Mouse (Mus musculus): Measurements from ENCODE around the gene AI661453. TPM values are rescaled to one million over a fixed set of nuclear protein-coding genes. Genes with fewer than 3 reads are reported as not detected.

Gene AI661453
- 0.19 and 0.46 TPM in 2 replicates for polyA plus RNA-seq (2012; ENCODE audit: low replicate concordance)

DNA sequence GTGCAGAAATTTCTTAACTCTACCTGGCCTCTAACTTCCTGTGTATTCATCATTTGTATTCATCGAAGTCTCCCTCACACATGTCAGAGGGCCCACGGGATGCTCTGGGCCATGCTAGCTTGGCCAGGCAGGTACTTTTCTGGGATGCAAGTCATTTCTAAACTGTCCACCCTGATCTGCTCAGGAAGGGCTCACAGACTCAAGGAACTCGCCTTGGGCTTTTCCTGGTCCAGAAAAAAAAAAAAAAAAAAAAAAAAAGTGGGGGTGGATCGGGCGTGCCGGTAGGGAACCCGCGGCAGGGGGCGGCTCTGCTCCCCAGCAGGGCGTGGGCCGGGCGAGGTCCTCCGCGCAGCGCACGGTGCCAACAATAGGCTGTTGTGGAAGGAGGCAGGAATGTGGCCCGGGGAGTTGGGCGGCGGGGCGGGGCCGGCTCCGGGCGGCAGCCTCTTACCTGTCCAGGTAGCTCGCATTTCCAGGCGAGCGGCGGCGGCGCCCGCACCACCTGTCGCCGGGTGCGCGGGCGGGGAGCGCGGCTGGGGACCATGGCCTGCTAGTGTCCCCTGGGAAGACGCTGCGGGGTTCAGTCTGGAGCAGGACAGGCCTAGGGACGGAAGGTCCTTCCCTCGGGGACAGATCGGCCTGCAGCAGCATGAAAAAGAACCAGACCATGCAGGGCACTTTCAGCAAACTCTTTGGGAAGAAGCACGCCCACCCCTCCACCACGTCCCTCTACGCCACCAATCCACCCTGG is at the start of gene AI661453:
AI661453 (plus strand) TSS at position 460 of the 751 bp plus-strand sequence.

DNA sequence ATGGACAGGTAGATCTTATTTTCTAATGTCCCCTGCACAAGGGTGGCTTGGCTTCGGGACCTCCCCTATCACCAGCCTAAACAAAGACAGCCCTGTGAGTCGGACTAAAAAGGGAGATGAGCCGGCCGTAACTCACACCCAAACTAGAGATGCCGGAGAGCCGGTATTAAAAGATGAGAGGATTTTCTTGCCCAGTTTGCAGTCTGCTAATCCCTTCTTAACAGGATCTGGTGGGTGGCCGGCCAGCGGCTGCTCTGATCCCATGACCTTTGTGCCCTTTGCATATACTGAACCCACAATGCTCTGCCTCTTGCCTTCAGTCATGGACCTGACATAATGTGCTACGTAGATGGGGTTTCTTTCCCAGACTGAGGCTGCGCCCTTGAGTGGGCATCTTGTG is 36.0 kb upstream of the AI661453 start, which contains the start of gene Guca1a:
Guca1a (minus strand) TSS at position 134 of the 400 bp plus-strand sequence.

DNA sequence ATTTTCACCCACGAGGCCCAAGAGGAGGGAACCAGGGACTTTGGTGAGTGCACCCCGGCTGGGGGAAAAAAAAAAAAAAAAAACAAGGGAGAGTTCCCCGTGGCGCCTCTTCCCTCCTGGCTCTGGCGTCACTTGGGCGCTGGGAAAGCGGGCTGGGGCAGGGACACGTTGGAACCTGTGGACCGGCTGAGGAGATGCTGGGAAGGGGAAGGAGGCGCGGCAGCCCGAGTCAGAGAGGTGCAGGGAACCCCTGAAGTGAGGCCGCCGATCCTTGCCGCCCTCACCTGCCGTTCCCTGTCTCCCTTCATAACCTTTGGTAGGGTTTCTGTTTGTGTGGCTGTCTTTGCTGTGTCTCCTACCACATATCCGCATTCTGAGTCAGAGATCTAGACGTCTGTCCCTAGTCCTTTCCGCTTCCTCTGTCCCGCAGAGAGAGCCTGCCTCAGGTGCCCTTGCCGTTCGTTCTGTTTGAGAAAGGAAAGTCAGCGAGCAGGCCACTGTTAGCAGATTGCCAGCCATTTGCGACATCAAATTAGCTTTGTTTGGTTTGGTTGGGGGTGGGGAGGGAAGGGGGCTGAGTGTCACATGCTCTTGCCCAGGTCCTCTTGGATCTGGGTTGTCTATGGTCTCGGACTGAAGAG is 612 bp downstream of the AI661453 start, which contains the start of gene 1700001C19Rik:
1700001C19Rik (minus strand) TSS at position 470 of the 641 bp plus-strand sequence.

DNA sequence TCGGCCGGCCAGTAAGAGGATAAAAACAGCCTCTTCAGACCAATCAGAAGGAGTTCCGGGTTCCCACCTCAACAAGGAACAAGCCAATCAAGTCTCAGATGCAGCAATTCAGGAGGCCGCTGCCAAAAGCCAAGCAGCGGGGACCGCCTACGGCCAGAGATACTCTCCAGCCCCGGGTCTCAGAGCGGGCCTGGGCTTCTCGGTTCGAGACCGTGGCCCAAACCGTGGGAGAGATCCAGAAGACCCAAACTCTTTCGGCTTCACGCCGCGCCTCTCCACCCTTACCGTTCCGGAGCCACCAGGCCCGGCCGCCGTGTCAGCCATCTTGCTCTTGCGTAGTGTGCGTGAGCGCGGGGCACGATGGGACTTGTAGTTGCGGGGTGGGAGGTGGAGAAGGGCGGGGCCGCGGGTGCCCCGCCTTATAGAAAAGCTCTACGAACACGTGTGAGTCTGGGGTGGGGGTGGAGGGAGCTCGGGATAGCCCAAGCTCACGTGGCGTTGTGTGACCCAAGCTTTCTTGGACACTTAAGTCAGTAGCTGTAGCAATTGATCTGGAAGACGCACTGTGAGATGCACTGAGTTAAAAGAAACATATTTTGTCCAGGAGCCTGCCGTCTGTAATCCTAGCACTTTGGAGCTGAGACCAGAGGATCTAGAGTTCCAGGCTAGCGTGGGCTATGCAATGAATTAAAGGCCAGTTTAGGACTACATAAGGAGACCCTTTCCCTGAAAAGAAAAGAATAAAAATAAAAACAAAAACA is 65.7 kb downstream of the AI661453 start, which contains the start of gene Taf8:
Taf8 (minus strand) TSS at position 347 of the 761 bp plus-strand sequence.

DNA sequence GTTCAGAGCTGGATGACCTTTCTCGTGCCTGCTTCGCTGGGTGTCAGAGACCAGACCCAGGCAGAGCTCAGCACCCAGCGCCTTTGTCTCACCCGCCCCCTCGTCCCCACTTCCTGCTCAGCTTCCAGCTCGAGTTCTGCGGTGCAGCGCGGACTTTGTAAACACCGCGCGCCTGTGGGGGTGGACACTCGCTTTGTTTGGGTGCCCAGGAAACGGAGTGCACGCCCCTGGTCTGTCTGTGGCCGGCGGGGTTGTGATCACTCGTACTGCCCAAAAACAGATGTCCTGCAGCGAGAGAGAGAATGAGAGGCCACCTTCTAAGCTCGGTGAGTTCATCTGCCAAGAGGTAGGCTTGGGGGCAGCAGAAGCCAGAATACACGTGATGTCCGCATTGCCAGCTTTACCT is 68.5 kb downstream of the AI661453 start, which contains the start of gene Ccnd3:
Ccnd3 (plus strand) TSS at position 111 of the 406 bp plus-strand sequence.

Other genes starting within 250 kb of the AI661453 start
- 10.1 and 11.9 TPM in 2 replicates for gene Mrps10, start 67.7 kb upstream of the AI661453 start, polyA plus RNA-seq (2012; ENCODE audit: low replicate concordance)
- gene Guca1b, start 51.2 kb upstream of the AI661453 start, polyA plus RNA-seq (2012; ENCODE audit: low replicate concordance): not detected in 2 replicates
- 3.8 and 7.4 TPM in 2 replicates for gene Guca1a, start 36.0 kb upstream of the AI661453 start, polyA plus RNA-seq (2012; ENCODE audit: low replicate concordance)
- 0.11 TPM in 1 of 2 replicates, not detected in the other for gene 1700001C19Rik, start 761 bp downstream of the AI661453 start, polyA plus RNA-seq (2012; ENCODE audit: low replicate concordance)
- 26.4 and 30.9 TPM in 2 replicates for gene Taf8, start 65.7 kb downstream of the AI661453 start, polyA plus RNA-seq (2012; ENCODE audit: low replicate concordance)
- 251 and 354 TPM in 2 replicates for gene Ccnd3, start 68.4 kb downstream of the AI661453 start, polyA plus RNA-seq (2012; ENCODE audit: low replicate concordance)
- 13.5 and 15.7 TPM in 2 replicates for gene Bysl, start 174.9 kb downstream of the AI661453 start, polyA plus RNA-seq (2012; ENCODE audit: low replicate concordance)
- gene Med20, start 175.0 kb downstream of the AI661453 start, polyA plus RNA-seq (2012; ENCODE audit: low replicate concordance): 0.89 and 6.7 TPM in 2 replicates
- 0.72 and 2.5 TPM in 2 replicates for gene Gm20517, start 175.0 kb downstream of the AI661453 start, polyA plus RNA-seq (2012; ENCODE audit: low replicate concordance)
- 8.0 and 8.3 TPM in 2 replicates for gene Usp49, start 194.1 kb downstream of the AI661453 start, polyA plus RNA-seq (2012; ENCODE audit: low replicate concordance)